Mouse (Mus musculus): ENCODE measurements around the gene Fndc9. TPM values are rescaled to one million over a fixed set of nuclear protein-coding genes. Genes with fewer than 3 reads are reported as not detected.

Fndc9 gene
- polyA plus RNA-seq, 1 experiment from 2014 or later, result 0.35 TPM

DNA sequence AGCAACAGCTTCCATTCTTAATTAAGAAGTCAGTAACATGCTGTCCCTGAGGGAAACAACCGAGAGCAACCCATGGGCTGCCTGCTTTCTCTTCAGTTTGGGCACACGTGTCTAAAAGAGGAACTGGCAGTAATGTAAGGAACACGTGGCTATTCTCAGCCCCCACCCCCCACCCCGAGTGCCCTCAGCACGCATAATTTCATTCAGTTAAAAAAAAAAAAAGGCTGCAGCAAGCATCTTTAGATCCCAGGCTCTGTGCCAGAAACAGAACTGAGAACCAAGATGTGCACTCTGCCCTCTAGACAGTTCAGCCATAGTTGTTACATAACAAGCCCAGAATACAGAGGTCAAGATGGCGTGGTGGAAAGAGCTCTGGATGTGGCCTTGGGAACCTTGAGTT is 51.5 kb downstream of the Fndc9 start:
- Histone ChIP-seq H3K9ac (replicated peaks; ENCODE audit: low read depth, low read length) (no peak overlapping the region), H3K27ac (ENCODE audit: low read length) (no peak overlapping the region), H3K27me3 (ENCODE audit: control insufficient read depth, insufficient read depth, low read length) (no peaks in the 10 kb centered on the region), H3K9me3 (ENCODE audit: control insufficient read depth, low read depth, low read length) (no peaks in the 10 kb centered on the region), H3K4me1 (ENCODE audit: control insufficient read depth, insufficient read depth, low read length) (peaks cover 7% of the 10 kb centered on the region; the same call in 1 of the 2 replicates), H3K4me3 (ENCODE audit: low read depth, low read length) (no peak overlapping the region), H3K4me2 (replicated peaks; ENCODE audit: low read depth, low read length) (no peak overlapping the region), H3K36me3 (ENCODE audit: control insufficient read depth, insufficient read depth, low read length) (no peaks in the 10 kb centered on the region)
- ATAC-seq (ENCODE audit: insufficient number of reproducible peaks, insufficient read depth, low FRiP score, low read depth), result no peak
- whole genome bisulfite sequencing, result 56% methylated on average over 6 of the region's 6 CpGs

DNA sequence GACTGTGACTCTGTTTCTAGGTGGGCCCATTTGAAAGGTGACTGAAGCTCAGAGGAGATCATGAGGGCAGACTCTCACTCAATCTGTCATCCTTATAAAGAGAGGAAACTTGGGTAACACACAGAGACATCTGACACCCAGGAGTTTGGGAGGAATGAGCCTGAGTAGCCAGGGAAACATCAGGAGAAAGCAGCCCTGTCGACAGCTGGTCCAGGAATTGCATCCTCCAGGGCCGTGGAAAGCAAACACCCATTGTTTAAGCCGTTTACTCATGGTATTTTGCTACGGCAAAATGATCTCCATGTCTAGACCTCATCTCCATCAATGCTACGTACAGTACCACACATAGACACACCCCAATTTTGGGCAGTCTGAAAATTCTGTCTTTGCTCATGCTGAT is 52.8 kb downstream of the Fndc9 start:
- H3K27me3 ChIP-seq (ENCODE audit: control insufficient read depth, insufficient read depth, low read length), result no peaks in the 10 kb centered on the region
- WGBS, result 63% methylated on average over 5 of the region's 5 CpGs
- H3K4me3 ChIP-seq (ENCODE audit: low read depth, low read length), result no peak overlapping the region
- H3K4me1 ChIP-seq (ENCODE audit: control insufficient read depth, insufficient read depth, low read length), result peaks cover 7% of the 10 kb centered on the region; the same call in 1 of the 2 replicates
- no peaks in the 10 kb centered on the region for H3K36me3 ChIP-seq (ENCODE audit: control insufficient read depth, insufficient read depth, low read length)
- no peak for ATAC-seq (ENCODE audit: insufficient number of reproducible peaks, insufficient read depth, low FRiP score, low read depth)
- no peak overlapping the region for H3K4me2 ChIP-seq (replicated peaks; ENCODE audit: low read depth, low read length)
- H3K9ac ChIP-seq (replicated peaks; ENCODE audit: low read depth, low read length), result no peak overlapping the region
- H3K27ac ChIP-seq (ENCODE audit: low read length), result no peak overlapping the region
- no peaks in the 10 kb centered on the region for H3K9me3 ChIP-seq (ENCODE audit: control insufficient read depth, low read depth, low read length)

DNA sequence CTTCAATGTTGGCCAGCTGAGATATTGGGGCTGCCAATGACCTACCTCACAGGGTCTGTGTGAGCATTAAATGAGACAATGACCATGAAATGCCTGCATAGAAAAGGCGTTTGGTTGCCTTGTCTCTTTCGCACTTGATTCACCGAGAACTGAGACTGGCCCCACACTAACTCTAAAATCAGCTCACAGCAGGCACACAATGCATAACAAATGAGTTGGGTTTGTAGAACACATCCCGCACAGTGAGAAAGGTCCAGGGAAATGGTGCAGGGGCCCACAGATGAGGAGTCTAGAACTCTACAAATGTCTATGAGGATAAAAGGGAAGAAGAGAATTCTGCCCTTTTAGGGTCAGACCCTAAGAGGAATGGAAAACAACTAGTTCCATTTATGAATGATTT is 53.7 kb downstream of the Fndc9 start:
- no peaks in the 10 kb centered on the region for H3K9me3 ChIP-seq (ENCODE audit: control insufficient read depth, low read depth, low read length)
- no peak overlapping the region for H3K9ac ChIP-seq (replicated peaks; ENCODE audit: low read depth, low read length)
- no peak overlapping the region for H3K27ac ChIP-seq (ENCODE audit: low read length)
- no peak for ATAC-seq (ENCODE audit: insufficient number of reproducible peaks, insufficient read depth, low FRiP score, low read depth)
- H3K4me2 ChIP-seq (replicated peaks; ENCODE audit: low read depth, low read length), result no peak overlapping the region
- no peak overlapping the region for H3K4me3 ChIP-seq (ENCODE audit: low read depth, low read length)
- no peaks in the 10 kb centered on the region for H3K36me3 ChIP-seq (ENCODE audit: control insufficient read depth, insufficient read depth, low read length)
- no peaks in the 10 kb centered on the region for H3K27me3 ChIP-seq (ENCODE audit: control insufficient read depth, insufficient read depth, low read length)
- 93% methylated on average over 4 of the region's 4 CpGs for WGBS
- H3K4me1 ChIP-seq (ENCODE audit: control insufficient read depth, insufficient read depth, low read length), result peaks cover 7% of the 10 kb centered on the region; the same call in 1 of the 2 replicates

Other genes with a start within 250 kb of the Fndc9 start
- 3.5 and 5.6 TPM in 2 replicates for gene Gm12166, start 183.2 kb upstream of the Fndc9 start, polyA plus RNA-seq (2014; fragmentation: Nextera tagmentation; extraction: Ambion mirVana)
- 23.6 and 26.8 TPM in 2 replicates for gene Adam19, start 179.5 kb upstream of the Fndc9 start, polyA plus RNA-seq (2014; fragmentation: Nextera tagmentation; extraction: Ambion mirVana)
- 4.0 and 5.1 TPM in 2 replicates for gene Nipal4, start 69.0 kb upstream of the Fndc9 start, polyA plus RNA-seq (2014; fragmentation: Nextera tagmentation; extraction: Ambion mirVana)
- gene Cyfip2, start 77.3 kb downstream of the Fndc9 start, polyA plus RNA-seq (2014; fragmentation: Nextera tagmentation; extraction: Ambion mirVana), result 12.4 and 13.4 TPM in 2 replicates
- gene Itk, start 154.0 kb downstream of the Fndc9 start, polyA plus RNA-seq (2014; fragmentation: Nextera tagmentation; extraction: Ambion mirVana), result 0.07 and 0.22 TPM in 2 replicates
- gene Fam71b, start 161.0 kb downstream of the Fndc9 start, polyA plus RNA-seq (2014; fragmentation: Nextera tagmentation; extraction: Ambion mirVana), result not detected in 2 replicates
- gene Med7, start 201.4 kb downstream of the Fndc9 start, polyA plus RNA-seq (2014; fragmentation: Nextera tagmentation; extraction: Ambion mirVana), result 71.4 and 75.0 TPM in 2 replicates
- gene Havcr2, start 219.4 kb downstream of the Fndc9 start, polyA plus RNA-seq (2014; fragmentation: Nextera tagmentation; extraction: Ambion mirVana), result 0.08 TPM in 1 of 2 replicates, not detected in the other